Mouse (Mus musculus) bone marrow macrophage, adult 2 months (primary cell): ENCODE measurements around the gene Hipk1.

Experiments used
- CTCF ChIP-seq: IDR thresholded peaks from 2 replicates; pipeline ENCODE4 v1.5.1; 2012; ENCODE audit warnings: low read depth, mild to moderate bottlenecking, low read length, moderate library complexity
- POLR2A ChIP-seq: IDR thresholded peaks from 2 replicates; pipeline ENCODE4 v1.6.1; 2012; ENCODE audit warnings: mild to moderate bottlenecking, low read depth, low read length, borderline replicate concordance

- TF ChIP-seq POLR2A = no peak
- no peak for TF ChIP-seq CTCF
Measured at GRCm38 (mm10) chr3:103792566-103792965, 1.2 kb upstream of the Hipk1 start.
